In genomic region chr11:60810046-60810965, GRCm38 (mm10) we compare ENCODE assay signal across 8 mouse cellular contexts. TPM values are rescaled to one million over a fixed set of nuclear protein-coding genes. Genes with fewer than 3 reads are reported as not detected.
DNase-seq lines count a peak whose midpoint lies in the region; ATAC-seq and TF ChIP-seq lines count a peak whose summit lies in the region.

No protein-coding gene starts in this region.

- WGBS in heart, embryonic 14.5 days = 18% methylated on average over 14 of the region's 14 CpGs
- 8% methylated on average over 14 of the region's 14 CpGs for WGBS in liver, postnatal 0 days (ENCODE audit: insufficient replicate concordance)

- H3K4me2 ChIP-seq in heart, embryonic 14.5 days (ENCODE audit: low read length) = peak overlapping the region; percentile 89
- H3K4me2 ChIP-seq in liver, postnatal 0 days (ENCODE audit: low read depth, low read length) = peak overlapping the region; percentile 77

- no peak for ATAC-seq in heart, embryonic 14.5 days (ENCODE audit: insufficient number of reproducible peaks, insufficient read depth, low FRiP score, low read depth)
- ATAC-seq in common myeloid progenitor, adult 5-6 weeks (replicated peaks; ENCODE audit: low read depth, poor library complexity, severe bottlenecking) = peak; percentile 12; the same call in 1 of the 2 replicates
- ATAC-seq in liver, postnatal 0 days = peak; percentile 7; the same call in 1 of the 2 replicates

- no peak overlapping the region; a peak in 1 of 4 replicates for H3K27ac ChIP-seq in heart, embryonic 14.5 days (replicated peaks in 1 of 2; ENCODE audit: control insufficient read depth in 1 of 2, insufficient read depth in 1 of 2, low read depth in 2 of 2, low read length in 2 of 2)
- H3K27ac ChIP-seq in liver, postnatal 0 days (ENCODE audit: low read depth) = peak overlapping the region; percentile 79

- H3K9ac ChIP-seq in heart, embryonic 14.5 days (ENCODE audit: low read length) = peak overlapping the region; percentile 72
- H3K9ac ChIP-seq in liver, postnatal 0 days (replicated peaks) = peak overlapping the region; percentile 44

- H3K4me1 ChIP-seq in heart, embryonic 14.5 days (ENCODE audit: control insufficient read depth in 2 of 2, insufficient read depth in 2 of 2, low read length in 2 of 2) = peaks cover 6 to 27% of the 10 kb centered on the region in 2 experiments
- H3K4me1 ChIP-seq in liver, postnatal 0 days (ENCODE audit: insufficient read depth) = peaks cover 15% of the 10 kb centered on the region

- no peaks in the 10 kb centered on the region for H3K36me3 ChIP-seq in heart, embryonic 14.5 days (ENCODE audit: control insufficient read depth, insufficient read depth, low read length)
- H3K36me3 ChIP-seq in liver, postnatal 0 days (replicated peaks; ENCODE audit: insufficient read depth, low read length) = no peaks in the 10 kb centered on the region; the same call in 1 of the 2 replicates

- TF ChIP-seq CTCF in liver, postnatal 0 days (IDR thresholded peaks at IDR 0.05; ENCODE audit: low read depth) = no peak

- no peaks in the 10 kb centered on the region for H3K27me3 ChIP-seq in heart, embryonic 14.5 days (ENCODE audit: control insufficient read depth, insufficient read depth, low read length)
- H3K27me3 ChIP-seq in liver, postnatal 0 days (ENCODE audit: insufficient read depth, low read length) = no peaks in the 10 kb centered on the region

- intact Hi-C loops in left cerebral cortex, postnatal 14 days (cut with DNase I) = no loop called here

- no peaks in the 10 kb centered on the region for H3K9me3 ChIP-seq in heart, embryonic 14.5 days (ENCODE audit: control insufficient read depth, low read length)
- no peaks in the 10 kb centered on the region for H3K9me3 ChIP-seq in liver, postnatal 0 days (ENCODE audit: low read length)

- TF ChIP-seq EP300 in liver, postnatal 0 days (IDR thresholded peaks at IDR 0.05; ENCODE audit: low read depth) = no peak

- no peak for DNase-seq in heart, adult 9 months (ENCODE audit: low spot score in 2 of 2)
- peak; percentile 28 for DNase-seq in induced T-regulatory cell, adult 2 months (ENCODE audit: low read depth)
- no peak for DNase-seq in liver, postnatal 0 days
- no peak for DNase-seq in right cerebral cortex, postnatal 25 days
- DNase-seq in left cerebral cortex, postnatal 14 days (ENCODE audit: low spot score in 2 of 2) = no peak
- DNase-seq in adrenal gland, postnatal 14 days = no peak

- peak overlapping the region; percentile 54 to 64 for H3K4me3 ChIP-seq in heart, embryonic 14.5 days (ENCODE audit: control insufficient read depth in 1 of 2, insufficient read depth in 1 of 2, low read depth in 1 of 2, low read length in 2 of 2)
- H3K4me3 ChIP-seq in liver, postnatal 0 days (ENCODE audit: low read depth, low read length) = peak overlapping the region; percentile 47

RNA-seq across cellular contexts. Expression of gene Shmt1, which starts 1.2 kb away (rescaled TPM):
- polyA plus RNA-seq in heart, embryonic 14.5 days (2014; fragmentation: Nextera tagmentation; extraction: Ambion mirVana) = 29.6 and 40.4 TPM in 2 replicates
- total RNA-seq in common myeloid progenitor, adult 5-6 weeks (2017) = 71.9 and 77.1 TPM in 2 replicates
- 100 and 103 TPM in 2 replicates for polyA plus RNA-seq in liver, postnatal 0 days (2015; fragmentation: Nextera tagmentation; extraction: Ambion mirVana)
- total RNA-seq in left cerebral cortex, postnatal 14 days (2021) = 1 to 10 TPM; 1.7 to 2.8 TPM
- total RNA-seq in adrenal gland, postnatal 14 days (2021) = 87.9 and 89.6 TPM in 2 replicates

RNA-seq across cellular contexts. Expression of gene Dhrs7b, which starts 20.1 kb away (rescaled TPM):
- polyA plus RNA-seq in heart, embryonic 14.5 days (2014; fragmentation: Nextera tagmentation; extraction: Ambion mirVana) = 27.6 and 30.2 TPM in 2 replicates
- 10.7 and 14.1 TPM in 2 replicates for total RNA-seq in common myeloid progenitor, adult 5-6 weeks (2017)
- 16.4 TPM in 2 replicates for polyA plus RNA-seq in liver, postnatal 0 days (2015; fragmentation: Nextera tagmentation; extraction: Ambion mirVana)
- 10 to 100 TPM; 30.6 to 31.5 TPM for total RNA-seq in left cerebral cortex, postnatal 14 days (2021)
- total RNA-seq in adrenal gland, postnatal 14 days (2021) = 42.8 and 44.0 TPM in 2 replicates

RNA-seq across cellular contexts. Expression of gene Smcr8, which starts 33.0 kb away (rescaled TPM):
- polyA plus RNA-seq in heart, embryonic 14.5 days (2014; fragmentation: Nextera tagmentation; extraction: Ambion mirVana) = 4.6 and 4.9 TPM in 2 replicates
- 15.3 and 21.3 TPM in 2 replicates for total RNA-seq in common myeloid progenitor, adult 5-6 weeks (2017)
- polyA plus RNA-seq in liver, postnatal 0 days (2015; fragmentation: Nextera tagmentation; extraction: Ambion mirVana) = 1.9 and 2.0 TPM in 2 replicates
- total RNA-seq in left cerebral cortex, postnatal 14 days (2021) = 10 to 100 TPM; 25.5 to 26.5 TPM
- total RNA-seq in adrenal gland, postnatal 14 days (2021) = 20.8 and 22.4 TPM in 2 replicates

RNA-seq across cellular contexts. Expression of gene Top3a, which starts 33.1 kb away (rescaled TPM):
- 8.3 and 8.5 TPM in 2 replicates for polyA plus RNA-seq in heart, embryonic 14.5 days (2014; fragmentation: Nextera tagmentation; extraction: Ambion mirVana)
- 19.3 and 29.9 TPM in 2 replicates for total RNA-seq in common myeloid progenitor, adult 5-6 weeks (2017)
- 2.5 and 3.2 TPM in 2 replicates for polyA plus RNA-seq in liver, postnatal 0 days (2015; fragmentation: Nextera tagmentation; extraction: Ambion mirVana)
- 1 to 10 TPM; 3.4 to 3.9 TPM for total RNA-seq in left cerebral cortex, postnatal 14 days (2021)
- 9.2 and 9.7 TPM in 2 replicates for total RNA-seq in adrenal gland, postnatal 14 days (2021)

Comparison
In these comparisons a context has a peak if more than half of its experiments do, and no peak if none do; other contexts are left out.
1. RNA of gene Shmt1, which starts 1.2 kb away (total RNA-seq): 87.9 to 89.6 TPM in adrenal gland, postnatal 14 days and 71.9 to 77.1 TPM in common myeloid progenitor, adult 5-6 weeks; 1.7 to 2.8 TPM in left cerebral cortex, postnatal 14 days; every median in the first group is over 10 times any median in the second.